Mouse (Mus musculus): ENCODE results near the gene Kif1a.

- TF ChIP-seq POLR2A (IDR thresholded peaks at IDR 0.05; ENCODE audit: borderline replicate concordance, low read depth, low read length) = no peak
- no peak for TF ChIP-seq CTCF (IDR thresholded peaks at IDR 0.05; ENCODE audit: low read depth, low read length)
Observed at GRCm38 (mm10) chr1:93063694-93064093, 38.1 kb downstream of the Kif1a start.
